Mouse (Mus musculus): Measurements from ENCODE around the gene Arl6ip5.
"Not testable (repeated sequence)": the region's sequence is repeated elsewhere in the genome, so short reads cannot be mapped to it uniquely, and the experiment has no call there.

Arl6ip5 gene

GRCm38 (mm10) chr6:97224505-97224904 lies 14.0 kb downstream of the Arl6ip5 start:
- no peak for DNase-seq

DNA sequence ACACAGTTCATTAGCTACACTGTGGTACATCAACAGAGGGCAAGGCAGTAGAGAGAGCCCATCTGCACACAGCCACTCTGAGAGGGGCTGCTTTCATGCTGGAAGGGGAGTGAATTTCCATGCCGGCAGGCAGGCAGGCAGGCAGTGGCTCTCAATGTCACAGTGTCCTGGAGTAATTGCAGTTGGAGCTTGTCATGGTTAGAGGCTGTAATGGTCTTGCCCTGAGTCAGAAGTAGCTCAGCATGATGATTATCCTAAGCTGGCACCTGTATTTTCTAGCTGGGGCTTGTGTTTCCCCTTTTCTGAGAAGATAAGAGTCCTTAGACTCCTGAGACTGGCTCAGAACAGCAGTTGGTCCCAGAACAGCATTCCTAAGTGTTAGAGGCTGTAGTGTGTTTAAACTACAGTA lies 15.6 kb downstream of the Arl6ip5 start:
- no peak for DNase-seq

- DNase-seq = no peak
Measured at GRCm38 (mm10) chr6:97227067-97227847, 16.8 kb downstream of the Arl6ip5 start.

DNA sequence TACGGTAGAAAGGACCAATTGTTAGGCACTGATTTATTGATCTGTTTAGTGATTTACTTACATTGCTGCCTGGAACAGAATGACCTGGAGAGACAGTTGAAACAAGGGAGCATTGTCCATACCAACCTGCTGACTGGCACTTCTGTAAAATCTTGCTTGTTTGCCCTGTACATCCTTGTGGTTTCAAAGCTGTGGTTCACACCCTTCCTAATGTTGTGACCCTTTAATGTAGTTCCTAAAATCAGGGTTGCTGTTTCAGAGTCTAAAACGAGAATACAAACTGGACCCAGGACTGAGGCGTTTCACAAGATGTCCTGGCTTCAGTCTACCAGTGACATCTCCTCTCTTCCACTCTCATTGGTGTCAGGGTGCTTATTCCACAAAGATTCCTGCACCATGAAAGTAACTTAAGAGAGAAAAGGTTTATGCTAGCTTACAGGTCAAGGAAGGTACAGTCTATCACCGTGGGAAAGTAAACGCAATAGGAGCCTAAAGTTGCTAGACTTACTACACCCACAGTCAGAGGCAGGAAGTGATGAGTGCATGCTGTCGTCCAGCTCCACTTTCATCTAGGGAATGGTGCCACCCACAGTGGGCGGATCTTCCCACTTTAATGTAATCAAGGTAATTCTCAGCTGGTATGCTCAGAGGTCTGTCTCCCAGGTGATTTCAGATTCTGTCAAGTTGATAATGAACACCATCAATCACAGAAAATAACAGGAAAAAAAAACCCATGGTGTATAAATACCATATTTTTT lies 24.6 kb downstream of the Arl6ip5 start:
- DNase-seq = no peak

- DNase-seq = no peak
Measured at GRCm38 (mm10) chr6:97236088-97236487, 25.6 kb downstream of the Arl6ip5 start.

- no peak for DNase-seq
Measured at GRCm38 (mm10) chr6:97239360-97239759, 28.9 kb downstream of the Arl6ip5 start.

DNA sequence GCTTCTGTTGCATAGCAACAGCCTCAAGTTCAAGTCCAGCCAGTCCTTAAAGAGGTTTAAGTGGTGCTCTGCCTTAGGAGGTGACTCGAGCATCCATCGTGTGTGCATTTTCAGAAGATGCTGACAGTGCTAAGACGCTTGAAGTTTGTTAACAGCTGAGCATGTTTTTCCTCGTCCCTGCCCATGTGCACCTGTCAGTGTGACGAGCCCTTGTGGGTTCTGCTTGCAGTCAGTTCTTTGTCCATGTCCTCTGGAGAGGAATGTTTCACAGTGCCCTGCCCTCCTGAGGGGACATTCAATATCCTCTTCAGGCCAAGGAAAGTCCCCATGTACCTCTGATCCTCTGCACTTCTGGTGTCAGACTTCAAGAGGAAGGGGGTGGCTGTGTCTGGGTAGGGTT lies 29.6 kb downstream of the Arl6ip5 start:
- DNase-seq = no peak

DNA sequence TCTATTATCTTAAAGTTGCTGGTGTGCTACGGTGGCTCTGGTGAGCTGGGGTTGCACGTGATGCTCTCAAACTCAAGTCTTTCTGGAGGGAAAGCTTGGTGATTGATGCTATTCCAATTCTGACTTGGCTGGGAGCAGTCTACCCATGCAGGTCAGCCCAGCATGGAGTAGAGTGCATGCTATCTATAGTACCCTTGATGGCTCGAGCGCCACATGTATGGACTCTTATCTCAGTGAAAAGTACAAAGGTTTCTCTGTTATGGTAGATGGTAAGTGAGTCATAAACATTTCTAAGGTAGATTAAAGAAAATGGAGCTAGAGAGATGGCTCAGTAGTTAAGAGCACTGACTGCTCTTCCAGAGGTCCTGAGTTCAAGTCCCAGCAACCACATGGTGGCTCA lies 32.0 kb downstream of the Arl6ip5 start:
- no peak for DNase-seq

GRCm38 (mm10) chr6:97245200-97245599 lies 34.7 kb downstream of the Arl6ip5 start:
- no peak for DNase-seq

- DNase-seq = peak; percentile 10 to 31
Measured at GRCm38 (mm10) chr6:97250966-97251365, 40.5 kb downstream of the Arl6ip5 start.

DNA sequence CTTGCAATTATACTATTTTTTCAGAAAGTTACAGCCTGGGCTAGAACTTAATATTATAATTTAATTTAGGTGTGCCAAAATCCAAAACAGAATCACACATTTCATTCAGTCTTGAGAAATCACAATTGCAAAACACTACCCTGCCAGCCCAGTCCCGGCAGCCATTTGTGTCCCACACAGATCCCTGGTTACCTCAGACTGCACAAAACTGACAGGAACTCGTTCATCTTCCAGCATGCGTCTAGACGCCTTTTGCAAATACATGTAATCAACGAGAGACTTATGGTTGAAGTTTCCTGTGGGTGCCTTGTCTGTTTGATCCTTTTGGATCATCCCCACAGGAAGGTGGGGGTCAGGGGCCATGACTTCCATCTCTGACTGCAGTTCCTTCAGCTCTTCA lies 41.6 kb downstream of the Arl6ip5 start:
- DNase-seq = no peak

DNA sequence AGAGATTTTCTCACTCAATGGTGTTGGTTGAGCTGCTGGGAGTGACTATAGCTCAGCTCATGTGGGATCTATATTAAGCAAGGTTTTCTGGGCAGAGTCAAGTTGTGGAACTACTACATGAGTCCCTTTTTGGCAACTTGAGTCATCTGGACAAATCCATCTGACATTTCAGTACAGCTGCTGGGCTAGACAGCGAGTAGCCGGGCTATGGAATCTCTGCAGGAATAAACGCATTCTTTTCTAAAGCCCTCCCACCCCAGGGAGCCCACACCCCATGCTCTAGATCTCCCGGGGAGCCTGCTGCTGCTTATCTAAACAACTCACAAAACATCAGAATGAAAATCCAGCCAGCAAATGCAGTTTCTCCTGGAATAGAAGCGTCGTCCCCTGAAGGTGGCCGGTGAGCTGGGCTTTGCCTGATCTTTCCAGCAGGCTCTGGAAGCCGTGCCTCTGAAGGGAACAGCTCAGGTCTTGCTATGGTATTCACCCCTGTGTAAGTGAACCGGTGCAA lies 42.3 kb downstream of the Arl6ip5 start, which contains the start of gene Lmod3:
Gene Lmod3, minus strand, starts transcription at position 49 of the 511 bp plus-strand sequence.
- no peak for DNase-seq

GRCm38 (mm10) chr6:97258489-97258888 lies 48.0 kb downstream of the Arl6ip5 start:
- no peak for DNase-seq

GRCm38 (mm10) chr6:97259926-97260325 lies 49.4 kb downstream of the Arl6ip5 start:
- DNase-seq = not testable (repeated sequence)

DNA sequence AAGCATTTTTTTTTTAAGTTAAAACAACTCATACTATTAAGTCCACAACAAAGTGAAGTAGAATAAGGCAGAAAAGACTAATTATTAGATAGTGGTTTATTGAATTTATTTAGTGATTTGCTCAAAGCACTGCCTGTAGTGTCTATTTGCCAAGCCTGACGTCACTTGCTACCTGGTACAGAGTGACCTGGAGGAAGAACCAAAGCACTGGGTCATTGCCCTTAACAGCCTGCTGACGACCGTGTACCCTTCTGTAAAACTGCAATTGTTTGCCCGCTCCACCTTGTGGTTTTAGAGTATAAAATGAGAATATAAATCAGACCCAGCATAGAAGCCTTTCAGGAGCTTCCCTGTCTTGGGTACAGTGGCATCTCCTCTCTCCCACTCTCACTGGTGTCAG lies 51.7 kb downstream of the Arl6ip5 start:
- no peak for DNase-seq

DNA sequence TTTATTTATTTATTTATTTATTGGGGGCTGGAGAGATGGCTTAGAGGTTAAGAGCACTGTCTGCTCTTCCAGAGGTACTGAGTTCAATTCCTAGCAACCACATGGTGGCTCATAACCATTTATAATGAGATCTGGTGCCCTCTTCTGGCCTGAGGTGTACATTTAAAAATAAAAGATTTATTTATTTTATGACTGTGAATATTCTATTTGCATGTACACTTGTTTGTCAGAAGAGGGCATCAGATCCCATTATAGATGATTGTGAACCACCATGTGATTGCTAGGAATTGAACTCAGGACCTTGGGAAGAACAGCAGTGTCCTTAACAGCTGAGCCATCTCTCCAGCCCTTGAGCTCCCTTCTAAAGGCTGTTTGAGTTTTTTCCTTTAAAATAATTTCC lies 53.3 kb downstream of the Arl6ip5 start:
- DNase-seq = not testable (repeated sequence)

GRCm38 (mm10) chr6:97265240-97265639 lies 54.8 kb downstream of the Arl6ip5 start:
- DNase-seq = no peak

- no peak for DNase-seq
Measured at GRCm38 (mm10) chr6:97265705-97266104, 55.2 kb downstream of the Arl6ip5 start.

- no peak for DNase-seq
Measured at GRCm38 (mm10) chr6:97266661-97267060, 56.2 kb downstream of the Arl6ip5 start.

DNA sequence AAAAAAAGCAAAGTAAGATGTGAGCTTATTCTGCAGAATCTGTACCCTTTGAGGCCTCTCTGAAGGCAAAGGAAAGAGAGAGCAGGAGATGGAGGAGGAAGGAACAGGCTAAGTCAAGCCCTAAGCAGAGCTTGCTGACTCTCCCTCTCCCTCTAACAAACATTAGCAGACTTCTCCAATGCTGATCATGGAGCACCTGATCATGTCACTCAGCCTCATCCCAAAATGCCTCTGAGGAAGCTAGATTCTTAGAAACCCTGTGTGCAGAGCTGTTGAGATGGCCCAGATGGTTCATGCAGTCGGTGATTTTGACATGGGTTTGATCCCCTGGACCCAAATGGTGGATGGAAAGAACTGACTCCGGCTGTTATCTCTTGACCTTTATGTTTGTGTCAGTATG lies 56.6 kb downstream of the Arl6ip5 start:
- no peak for DNase-seq

DNA sequence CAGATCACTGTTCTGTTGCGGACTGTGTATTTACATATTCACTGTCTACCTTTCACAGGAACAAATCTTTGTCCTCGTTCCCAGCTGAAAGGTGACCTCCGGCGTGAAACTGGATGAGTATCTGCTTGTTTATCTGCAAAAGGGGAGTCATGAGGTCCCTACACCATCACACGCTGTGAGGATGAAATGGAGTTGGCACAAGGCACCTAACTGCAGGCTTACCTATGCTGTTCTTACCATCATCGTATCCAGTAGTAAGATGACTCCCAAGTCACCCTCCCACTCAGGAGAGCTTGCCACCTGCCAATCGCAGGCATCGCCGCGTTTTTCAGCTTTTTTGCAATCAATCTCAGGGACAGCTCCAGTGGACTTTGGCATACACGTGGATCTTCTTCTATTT lies 59.1 kb downstream of the Arl6ip5 start:
- DNase-seq = no peak

- no peak for DNase-seq
Measured at GRCm38 (mm10) chr6:97272349-97272748, 61.9 kb downstream of the Arl6ip5 start.

GRCm38 (mm10) chr6:97273058-97273710 lies 62.7 kb downstream of the Arl6ip5 start:
- no peak for DNase-seq
